Mouse (Mus musculus): ENCODE data around the gene Dmbx1. TPM values are rescaled to one million over a fixed set of nuclear protein-coding genes. Genes with fewer than 3 reads are reported as not detected.

Dmbx1 gene
- polyA plus RNA-seq, 1 experiment from 2014 or later, result not detected

DNA sequence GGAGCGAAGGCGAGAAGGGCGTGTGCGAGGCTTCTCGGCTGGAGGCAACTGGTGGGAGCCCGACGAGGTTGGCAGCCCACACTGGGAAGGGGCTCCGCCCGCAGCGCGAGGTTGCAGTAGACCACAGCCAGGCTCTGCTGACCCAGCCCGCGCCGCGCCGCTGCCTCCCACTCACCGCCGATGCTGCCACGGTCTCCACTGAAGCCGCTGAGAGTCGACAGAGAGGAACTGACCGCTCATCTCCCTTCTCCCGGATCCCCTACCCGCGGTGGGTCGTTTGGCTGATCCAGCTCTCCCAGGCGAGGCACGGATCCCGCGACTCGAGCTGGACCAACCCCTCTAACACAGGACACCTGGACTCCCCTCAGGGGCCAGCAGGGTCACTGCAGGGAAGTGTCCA is 49.2 kb downstream of the Dmbx1 start, which contains the start of gene 6430628N08Rik:
6430628N08Rik (plus strand) TSS at position 113 of the 400 bp plus-strand sequence.
- Histone ChIP-seq H3K4me3 (ENCODE audit: low read depth, low read length) (peak within 1 kb of the TSS; percentile 38), H3K27ac (ENCODE audit: low read depth, low read length) (no peak within 1 kb of the TSS), H3K36me3 (ENCODE audit: control insufficient read depth, insufficient read depth, low read length) (no peaks in the 10 kb centered on the region), H3K9ac (ENCODE audit: low read depth, low read length) (no peak within 1 kb of the TSS), H3K27me3 (ENCODE audit: control insufficient read depth, insufficient read depth, low read length) (peaks cover 54% of the 10 kb centered on the region), H3K4me1 (ENCODE audit: control insufficient read depth, insufficient read depth, low read length) (peaks cover 4% of the 10 kb centered on the region; the same call in 1 of the 2 replicates), H3K4me2 (peak within 1 kb of the TSS; percentile 66), H3K9me3 (replicated peaks; ENCODE audit: control insufficient read depth, low read length) (no peaks in the 10 kb centered on the region)
- WGBS (ENCODE audit: insufficient replicate concordance), result under 1% methylated on average over 31 of the region's 31 CpGs
- ATAC-seq (replicated peaks; ENCODE audit: insufficient number of reproducible peaks, low FRiP score, low TSS enrichment), result no peak

DNA sequence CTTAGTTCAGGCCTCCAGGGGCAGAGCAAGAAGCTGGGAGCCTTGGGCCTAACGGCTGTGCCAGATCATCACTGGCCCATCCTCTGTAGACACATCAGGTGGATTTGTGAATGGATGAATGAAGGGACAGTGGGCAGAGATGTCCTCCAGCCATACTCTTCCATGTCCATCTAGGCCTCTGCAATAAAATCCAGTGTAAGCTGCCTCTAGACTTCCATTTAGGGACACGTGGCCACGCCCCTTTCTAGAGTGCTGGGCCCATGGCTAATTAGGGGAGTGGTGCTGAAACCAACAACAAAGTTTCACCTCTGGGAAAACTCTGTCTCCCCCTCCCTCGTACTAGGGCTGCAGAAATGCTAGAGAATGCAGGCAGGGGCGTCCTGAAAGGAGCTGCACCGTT is 49.7 kb downstream of the Dmbx1 start:
- Histone ChIP-seq H3K4me1 (ENCODE audit: control insufficient read depth, insufficient read depth, low read length) (peaks cover 4% of the 10 kb centered on the region; the same call in 1 of the 2 replicates), H3K27me3 (ENCODE audit: control insufficient read depth, insufficient read depth, low read length) (peaks cover 52% of the 10 kb centered on the region), H3K4me2 (peak overlapping the region; percentile 66), H3K9me3 (replicated peaks; ENCODE audit: control insufficient read depth, low read length) (no peaks in the 10 kb centered on the region), H3K27ac (ENCODE audit: low read depth, low read length) (no peak overlapping the region), H3K9ac (ENCODE audit: low read depth, low read length) (no peak overlapping the region), H3K4me3 (ENCODE audit: low read depth, low read length) (peak overlapping the region; percentile 38), H3K36me3 (ENCODE audit: control insufficient read depth, insufficient read depth, low read length) (no peaks in the 10 kb centered on the region)
- ATAC-seq (replicated peaks; ENCODE audit: insufficient number of reproducible peaks, low FRiP score, low TSS enrichment), result no peak; the same call in 1 of the 2 replicates
- WGBS (ENCODE audit: insufficient replicate concordance), result 15% methylated on average over 6 of the region's 6 CpGs

DNA sequence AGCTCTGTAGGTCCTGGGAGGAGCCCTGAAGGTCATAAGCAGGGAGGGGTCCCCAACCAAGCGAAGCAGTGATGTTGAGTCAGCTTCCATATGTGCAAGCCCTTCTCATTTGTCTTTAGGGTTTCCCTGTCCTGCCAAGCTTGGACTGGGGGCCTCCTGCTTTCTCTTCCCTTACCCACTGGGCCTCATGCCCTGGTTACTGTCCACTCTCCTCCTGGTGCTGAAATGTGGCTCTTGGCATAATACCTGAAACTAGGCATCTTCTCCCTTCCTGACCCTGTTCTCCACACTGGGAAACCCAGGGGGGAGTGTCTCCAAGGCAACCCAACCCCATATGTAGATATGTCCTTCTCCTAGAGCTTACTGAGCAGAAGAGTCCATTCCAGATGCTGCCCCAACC is 52.9 kb downstream of the Dmbx1 start:
- Histone ChIP-seq H3K9ac (ENCODE audit: low read depth, low read length) (no peak overlapping the region), H3K4me3 (ENCODE audit: low read depth, low read length) (no peak overlapping the region), H3K27me3 (ENCODE audit: control insufficient read depth, insufficient read depth, low read length) (peaks cover 40% of the 10 kb centered on the region), H3K4me1 (ENCODE audit: control insufficient read depth, insufficient read depth, low read length) (peaks cover 4% of the 10 kb centered on the region; the same call in 1 of the 2 replicates), H3K36me3 (ENCODE audit: control insufficient read depth, insufficient read depth, low read length) (no peaks in the 10 kb centered on the region), H3K27ac (ENCODE audit: low read depth, low read length) (no peak overlapping the region), H3K4me2 (no peak overlapping the region), H3K9me3 (replicated peaks; ENCODE audit: control insufficient read depth, low read length) (no peaks in the 10 kb centered on the region)
- 44% methylated on average over 1 of the region's 1 CpGs for WGBS (ENCODE audit: insufficient replicate concordance)
- ATAC-seq (replicated peaks; ENCODE audit: insufficient number of reproducible peaks, low FRiP score, low TSS enrichment), result no peak

DNA sequence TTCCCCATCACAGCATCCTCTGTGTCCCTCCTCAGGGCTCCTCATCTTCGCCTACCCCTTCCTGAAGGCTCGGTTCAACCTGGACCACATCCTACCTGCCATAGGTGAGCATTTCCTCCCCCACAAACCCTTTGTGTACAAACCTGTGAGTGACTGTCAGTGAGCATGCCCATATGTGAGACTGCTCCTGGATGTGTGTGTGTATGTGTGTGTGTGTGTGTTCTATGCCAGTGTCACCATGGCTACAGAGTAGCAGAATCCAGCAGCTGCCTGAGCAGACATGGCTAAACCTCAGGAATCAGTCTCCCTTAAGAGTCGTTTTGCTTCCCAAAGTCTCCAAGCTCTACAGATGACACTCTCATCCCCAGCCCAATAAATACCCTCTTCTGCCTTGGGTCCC is 53.9 kb downstream of the Dmbx1 start:
- WGBS (ENCODE audit: insufficient replicate concordance), result 63% methylated on average over 3 of the region's 3 CpGs
- H3K36me3 ChIP-seq (ENCODE audit: control insufficient read depth, insufficient read depth, low read length), result no peaks in the 10 kb centered on the region

DNA sequence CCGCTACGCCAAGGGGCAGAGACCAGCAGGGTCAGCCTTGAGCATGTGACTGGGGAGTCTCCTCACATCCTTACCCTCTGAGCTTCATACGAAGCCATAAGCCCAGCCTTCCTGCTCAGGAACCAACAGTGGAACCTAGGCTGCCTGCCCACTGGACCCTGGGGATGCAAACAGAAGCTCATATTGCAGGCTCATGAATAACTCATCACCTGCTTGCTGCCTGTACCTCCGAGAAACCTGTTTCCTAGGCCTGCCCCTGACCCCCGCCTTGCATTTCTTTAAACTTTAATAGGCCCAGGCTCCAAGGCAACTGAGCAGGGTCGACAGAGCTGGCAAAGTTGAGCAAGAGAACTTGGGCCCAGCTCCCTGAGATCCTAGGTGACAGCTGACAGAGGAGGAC is 55.7 kb downstream of the Dmbx1 start, which contains the start of gene Kncn:
Kncn (plus strand) TSS at position 379 of the 400 bp plus-strand sequence.
- Histone ChIP-seq H3K4me1 (ENCODE audit: control insufficient read depth, insufficient read depth, low read length) (no peaks in the 10 kb centered on the region), H3K4me3 (ENCODE audit: low read depth, low read length) (no peak within 1 kb of the TSS), H3K27ac (ENCODE audit: low read depth, low read length) (no peak within 1 kb of the TSS), H3K36me3 (ENCODE audit: control insufficient read depth, insufficient read depth, low read length) (no peaks in the 10 kb centered on the region), H3K9ac (ENCODE audit: low read depth, low read length) (no peak within 1 kb of the TSS), H3K4me2 (no peak within 1 kb of the TSS), H3K9me3 (replicated peaks; ENCODE audit: control insufficient read depth, low read length) (no peaks in the 10 kb centered on the region), H3K27me3 (ENCODE audit: control insufficient read depth, insufficient read depth, low read length) (peaks cover 12% of the 10 kb centered on the region)
- 77% methylated on average over 6 of the region's 6 CpGs for WGBS (ENCODE audit: insufficient replicate concordance)
- ATAC-seq (replicated peaks; ENCODE audit: insufficient number of reproducible peaks, low FRiP score, low TSS enrichment), result no peak

More for the DNA sequence above, 53.9 kb downstream of the Dmbx1 start:
- Histone ChIP-seq H3K9ac (ENCODE audit: low read depth, low read length) (no peak overlapping the region), H3K27me3 (ENCODE audit: control insufficient read depth, insufficient read depth, low read length) (peaks cover 30% of the 10 kb centered on the region), H3K4me3 (ENCODE audit: low read depth, low read length) (no peak overlapping the region), H3K4me2 (no peak overlapping the region), H3K9me3 (replicated peaks; ENCODE audit: control insufficient read depth, low read length) (no peaks in the 10 kb centered on the region), H3K4me1 (ENCODE audit: control insufficient read depth, insufficient read depth, low read length) (peaks cover 4% of the 10 kb centered on the region; the same call in 1 of the 2 replicates), H3K27ac (ENCODE audit: low read depth, low read length) (no peak overlapping the region)
- no peak for ATAC-seq (replicated peaks; ENCODE audit: insufficient number of reproducible peaks, low FRiP score, low TSS enrichment)

DNA sequence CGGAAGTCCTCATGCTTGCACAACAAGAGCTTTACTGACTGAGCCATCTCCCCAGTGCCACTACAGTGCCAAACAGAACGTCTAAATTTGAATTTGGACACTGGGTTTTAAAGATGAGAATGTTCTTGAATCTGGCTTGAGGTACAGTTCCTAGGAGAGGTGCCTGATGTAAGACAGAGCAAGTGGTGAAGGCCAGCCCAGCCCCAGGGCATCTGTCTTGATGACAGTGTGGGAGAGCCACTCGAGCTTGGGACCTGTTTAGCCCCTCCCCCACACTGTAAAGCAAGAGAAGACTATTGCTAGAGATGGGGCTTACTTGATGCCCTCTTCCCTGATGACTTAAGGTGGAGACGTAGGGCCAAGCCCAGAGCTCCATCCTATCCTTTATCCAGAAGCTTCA is 57.5 kb downstream of the Dmbx1 start:
- WGBS (ENCODE audit: insufficient replicate concordance), result 49% methylated on average over 4 of the region's 4 CpGs
- no peaks in the 10 kb centered on the region; the same call in 1 of the 2 replicates for H3K27me3 ChIP-seq (ENCODE audit: control insufficient read depth, insufficient read depth, low read length)
- no peak overlapping the region for H3K27ac ChIP-seq (ENCODE audit: low read depth, low read length)
- H3K36me3 ChIP-seq (ENCODE audit: control insufficient read depth, insufficient read depth, low read length), result no peaks in the 10 kb centered on the region
- peaks cover 9% of the 10 kb centered on the region for H3K4me1 ChIP-seq (ENCODE audit: control insufficient read depth, insufficient read depth, low read length)
- ATAC-seq (replicated peaks; ENCODE audit: insufficient number of reproducible peaks, low FRiP score, low TSS enrichment), result no peak
- no peaks in the 10 kb centered on the region for H3K9me3 ChIP-seq (replicated peaks; ENCODE audit: control insufficient read depth, low read length)
- H3K4me2 ChIP-seq, result no peak overlapping the region
- no peak overlapping the region for H3K9ac ChIP-seq (ENCODE audit: low read depth, low read length)
- H3K4me3 ChIP-seq (ENCODE audit: low read depth, low read length), result no peak overlapping the region

DNA sequence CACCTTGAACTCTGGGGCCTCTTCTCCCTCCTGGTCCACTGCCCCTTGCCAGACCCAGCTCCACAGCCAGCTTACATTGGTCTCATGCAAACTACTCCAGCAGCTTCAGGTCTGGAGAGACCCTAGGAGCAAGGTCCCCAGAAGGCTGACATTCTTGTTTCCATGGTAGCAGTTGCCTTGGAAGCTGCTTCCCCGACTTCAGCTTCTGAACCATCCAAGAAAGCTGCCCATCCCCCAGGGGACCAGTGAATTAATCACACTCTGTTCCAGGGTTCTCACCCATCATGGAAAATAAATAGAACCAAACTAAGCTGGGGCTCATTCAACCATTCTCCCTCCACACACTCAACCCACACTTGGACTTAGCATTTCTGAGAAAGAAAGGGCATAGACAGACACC is 58.5 kb downstream of the Dmbx1 start:
- Histone ChIP-seq H3K4me3 (ENCODE audit: low read depth, low read length) (no peak overlapping the region), H3K27me3 (ENCODE audit: control insufficient read depth, insufficient read depth, low read length) (no peaks in the 10 kb centered on the region; the same call in 1 of the 2 replicates), H3K4me2 (no peak overlapping the region), H3K9me3 (replicated peaks; ENCODE audit: control insufficient read depth, low read length) (no peaks in the 10 kb centered on the region), H3K36me3 (ENCODE audit: control insufficient read depth, insufficient read depth, low read length) (no peaks in the 10 kb centered on the region), H3K9ac (ENCODE audit: low read depth, low read length) (no peak overlapping the region), H3K27ac (ENCODE audit: low read depth, low read length) (no peak overlapping the region), H3K4me1 (ENCODE audit: control insufficient read depth, insufficient read depth, low read length) (peaks cover 9% of the 10 kb centered on the region)
- ATAC-seq (replicated peaks; ENCODE audit: insufficient number of reproducible peaks, low FRiP score, low TSS enrichment), result no peak
- WGBS (ENCODE audit: insufficient replicate concordance), result 27% methylated on average over 1 of the region's 1 CpGs

DNA sequence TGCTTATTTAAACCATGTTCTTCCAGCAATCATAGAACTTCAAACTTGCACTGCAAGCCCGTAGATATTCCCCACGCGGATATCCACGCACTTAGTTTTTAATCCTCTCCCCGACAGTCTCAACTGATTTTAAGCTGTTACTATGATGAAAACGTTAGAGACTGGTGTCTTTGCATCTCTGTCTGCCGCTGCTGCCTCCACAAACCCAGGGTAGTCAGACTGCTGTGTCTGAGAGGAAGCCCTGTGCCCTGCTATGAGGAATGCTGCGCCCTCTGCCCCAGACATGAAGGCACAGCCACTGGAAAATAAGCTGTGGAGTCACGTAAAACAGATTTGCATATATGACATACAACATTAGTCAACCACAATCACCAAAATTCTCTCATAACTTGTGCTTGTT is 60.9 kb downstream of the Dmbx1 start:
- Histone ChIP-seq H3K36me3 (ENCODE audit: control insufficient read depth, insufficient read depth, low read length) (peaks cover 3% of the 10 kb centered on the region; the same call in 1 of the 2 replicates), H3K9me3 (replicated peaks; ENCODE audit: control insufficient read depth, low read length) (no peaks in the 10 kb centered on the region)

DNA sequence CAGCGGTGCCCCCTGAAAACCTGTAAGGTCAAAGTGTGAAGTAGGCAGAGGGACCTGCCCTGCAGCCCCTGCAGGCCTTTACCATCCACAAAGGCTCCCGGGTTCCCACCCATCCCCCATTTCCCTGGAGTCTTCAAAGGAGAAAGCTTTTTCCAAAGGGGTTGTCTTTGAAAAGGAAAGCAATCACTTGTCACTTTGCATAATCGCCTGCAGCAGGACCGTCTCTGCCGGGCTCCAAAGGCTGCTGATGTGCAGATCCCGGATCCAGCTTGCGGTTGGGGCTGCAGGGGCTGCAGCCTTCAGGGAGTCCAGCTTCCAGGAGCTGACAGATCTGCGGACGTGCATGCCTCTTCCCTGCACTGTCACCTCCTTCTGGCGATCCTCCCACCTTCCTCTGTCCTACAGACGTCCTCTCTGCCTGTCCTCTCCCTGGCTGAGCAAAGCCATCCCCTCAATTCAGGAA is 61.5 kb downstream of the Dmbx1 start:
- H3K27me3 ChIP-seq (ENCODE audit: control insufficient read depth, insufficient read depth, low read length), result no peaks in the 10 kb centered on the region; the same call in 1 of the 2 replicates
- H3K4me2 ChIP-seq, result peak overlapping the region; percentile 54
- H3K27ac ChIP-seq (ENCODE audit: low read depth, low read length), result no peak overlapping the region
- H3K9me3 ChIP-seq (replicated peaks; ENCODE audit: control insufficient read depth, low read length), result no peaks in the 10 kb centered on the region
- WGBS (ENCODE audit: insufficient replicate concordance), result 5% methylated on average over 11 of the region's 11 CpGs
- peaks cover 9% of the 10 kb centered on the region for H3K4me1 ChIP-seq (ENCODE audit: control insufficient read depth, insufficient read depth, low read length)
- peak; percentile 58; the same call in 1 of the 2 replicates for ATAC-seq (replicated peaks; ENCODE audit: insufficient number of reproducible peaks, low FRiP score, low TSS enrichment)
- no peak overlapping the region for H3K9ac ChIP-seq (ENCODE audit: low read depth, low read length)
- peaks cover 3% of the 10 kb centered on the region; the same call in 1 of the 2 replicates for H3K36me3 ChIP-seq (ENCODE audit: control insufficient read depth, insufficient read depth, low read length)
- H3K4me3 ChIP-seq (ENCODE audit: low read depth, low read length), result no peak overlapping the region

More for the DNA sequence above, 60.9 kb downstream of the Dmbx1 start:
- Histone ChIP-seq H3K4me1 (ENCODE audit: control insufficient read depth, insufficient read depth, low read length) (peaks cover 9% of the 10 kb centered on the region), H3K4me3 (ENCODE audit: low read depth, low read length) (no peak overlapping the region), H3K27ac (ENCODE audit: low read depth, low read length) (no peak overlapping the region), H3K4me2 (no peak overlapping the region; the same call in 1 of the 2 replicates), H3K9ac (ENCODE audit: low read depth, low read length) (no peak overlapping the region), H3K27me3 (ENCODE audit: control insufficient read depth, insufficient read depth, low read length) (no peaks in the 10 kb centered on the region; the same call in 1 of the 2 replicates)
- WGBS (ENCODE audit: insufficient replicate concordance), result 45% methylated on average over 9 of the region's 9 CpGs
- no peak for ATAC-seq (replicated peaks; ENCODE audit: insufficient number of reproducible peaks, low FRiP score, low TSS enrichment)

Data from heart, embryonic 11.5 days (tissue).